Mouse (Mus musculus) hindbrain, embryonic 16.5 days (tissue): Measurements from ENCODE around the gene Rcn1. TPM values are rescaled to one million over a fixed set of nuclear protein-coding genes. Genes with fewer than 3 reads are reported as not detected.

ENCODE experiments used
- ATAC-seq: fragments of 200-750 bp; cut with Nextera tagmentation; 2 replicates; pipeline ENCODE4 v1.8.0; 2017; ENCODE audit warnings: moderate TSS enrichment, moderate library complexity
- H3K27ac ChIP-seq: fragments of 300-500 bp; sonication (generic); 2 replicates; pipeline ENCODE4 v1.5.1; 2014; ENCODE audit warnings: low read depth, mild to moderate bottlenecking, control low read depth, low read length, moderate library complexity
- H3K27me3 ChIP-seq: fragments of 300-500 bp; sonication (generic); replicated peaks from 2 replicates; pipeline ENCODE4 v1.6.1; 2014; ENCODE audit warnings: low read length; ENCODE audit not compliant: control insufficient read depth, insufficient read depth
- H3K36me3 ChIP-seq: fragments of 300-500 bp; sonication (generic); 2 replicates; pipeline ENCODE4 v1.6.1; 2014; ENCODE audit warnings: mild to moderate bottlenecking, low read length, moderate library complexity, mixed read lengths; ENCODE audit not compliant: control insufficient read depth, insufficient read depth
- H3K4me1 ChIP-seq: fragments of 300-500 bp; sonication (generic); 2 replicates; pipeline ENCODE4 v1.6.1; 2014; ENCODE audit warnings: low read depth, low read length; ENCODE audit not compliant: control insufficient read depth, insufficient read depth
- H3K4me2 ChIP-seq: fragments of 300-500 bp; sonication (generic); 2 replicates; pipeline ENCODE4 v1.6.1; 2014; ENCODE audit warnings: mild to moderate bottlenecking, low read length, control low read depth, moderate library complexity
- H3K4me3 ChIP-seq: fragments of 300-500 bp; sonication (generic); 2 replicates; pipeline ENCODE4 v1.5.1; 2014; ENCODE audit warnings: mild to moderate bottlenecking, low read length, control low read depth, moderate library complexity
- H3K9ac ChIP-seq: fragments of 300-500 bp; sonication (generic); 2 replicates; pipeline ENCODE4 v1.6.1; 2014; ENCODE audit warnings: low read depth, mild to moderate bottlenecking, control low read depth, low read length, moderate library complexity
- H3K9me3 ChIP-seq: fragments of 300-500 bp; sonication (generic); 2 replicates; pipeline ENCODE4 v1.6.1; 2014; ENCODE audit warnings: mild to moderate bottlenecking, low read length, moderate library complexity; ENCODE audit not compliant: control insufficient read depth
- WGBS: fragments of 180-500 bp; shearing (Covaris S2); extraction: QIAGEN DNeasy Blood & Tissue Kit; methylation state at CpG from one replicate; pipeline ENCODE4 v1.1.7; 2014; 5-methylcytosine and 5-hydroxymethylcytosine counted together
- polyA plus RNA-seq: library from polyadenylated mRNA; unstranded; fragments of >200 nt; fragmentation: Nextera tagmentation; extraction: Ambion mirVana; gene quantifications from 2 replicates; pipeline ENCODE4 v1.2.1, GENCODE M21; 2015

The Rcn1 gene
- polyA plus RNA-seq, 1 experiment from 2014 or later: 76.2 TPM

DNA sequence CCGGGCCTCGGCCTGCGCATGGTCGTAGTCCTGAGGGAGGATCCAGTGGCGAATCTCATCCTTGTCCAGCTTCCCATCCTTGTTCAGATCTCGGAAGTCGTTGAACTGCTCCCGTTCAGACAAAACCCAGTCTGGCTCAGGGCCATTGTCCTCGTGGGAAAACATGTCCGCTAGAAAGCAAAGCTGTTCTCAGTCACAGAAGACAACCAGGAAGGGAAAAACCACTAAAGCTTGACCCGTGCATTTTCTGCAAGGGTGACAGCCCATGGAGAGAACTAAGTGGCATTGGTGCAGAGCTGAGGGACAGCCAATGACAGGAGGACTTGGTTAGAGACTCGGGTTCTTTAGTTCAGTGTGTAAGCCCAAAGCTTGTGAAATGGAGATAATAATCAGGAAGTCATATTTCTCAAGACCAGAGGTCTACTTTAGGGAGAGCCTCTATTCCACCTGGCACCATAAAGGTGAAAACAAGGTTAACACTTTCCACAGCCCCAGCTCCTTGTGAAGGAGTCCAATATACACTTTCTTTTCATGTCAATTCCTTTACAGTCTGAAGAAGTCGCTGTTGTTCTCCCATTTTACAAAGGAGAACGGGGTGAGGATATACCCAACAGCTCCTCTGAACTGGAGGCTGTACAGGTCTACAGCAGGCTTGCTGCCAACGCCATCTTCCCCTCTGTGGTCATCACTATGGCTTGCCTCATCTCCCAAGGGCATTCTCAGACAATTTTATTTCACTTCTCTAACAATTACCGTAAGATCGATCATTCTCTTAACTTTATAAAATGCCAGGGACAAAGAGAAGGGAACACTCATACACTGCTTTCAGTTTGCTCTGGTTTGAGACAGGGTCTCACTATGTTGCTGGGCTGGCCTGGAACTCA lies 9.9 kb downstream of the Rcn1 start:
- no peak for ATAC-seq
- Histone ChIP-seq H3K4me3 (no peak overlapping the region), H3K36me3 (no peaks in the 10 kb centered on the region; the same call in 1 of the 2 replicates), H3K27ac (no peak overlapping the region), H3K9me3 (no peaks in the 10 kb centered on the region), H3K4me2 (no peak overlapping the region), H3K27me3 (no peaks in the 10 kb centered on the region), H3K9ac (no peak overlapping the region), H3K4me1 (no peaks in the 10 kb centered on the region)
- 83% methylated on average over 17 of the region's 17 CpGs for WGBS

DNA sequence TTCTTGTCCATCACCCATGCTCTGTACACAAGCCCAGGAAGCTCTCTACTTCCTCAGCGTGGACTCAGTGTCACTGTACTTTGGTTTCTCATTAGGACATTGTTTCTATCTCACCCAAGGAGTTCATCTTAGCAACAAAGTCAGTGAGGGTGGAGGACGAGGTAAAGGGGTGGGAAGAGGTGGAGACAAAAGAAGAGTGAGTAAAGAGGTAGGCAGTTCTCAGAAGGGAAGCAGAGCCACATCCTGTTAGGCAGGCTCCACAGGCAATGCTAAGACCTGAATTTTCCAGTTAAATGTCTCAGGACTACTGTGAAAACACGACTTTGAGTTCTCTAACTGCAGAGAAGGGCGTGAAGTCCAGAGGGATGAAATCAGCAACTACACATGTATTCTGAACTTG lies 12.7 kb downstream of the Rcn1 start:
- no peak overlapping the region for H3K4me3 ChIP-seq
- H3K4me2 ChIP-seq: no peak overlapping the region
- H3K27me3 ChIP-seq: no peaks in the 10 kb centered on the region
- WGBS: 90% methylated on average over 4 of the region's 4 CpGs
- H3K27ac ChIP-seq: no peak overlapping the region
- H3K9ac ChIP-seq: no peak overlapping the region
- H3K4me1 ChIP-seq: no peaks in the 10 kb centered on the region
- no peaks in the 10 kb centered on the region; the same call in 1 of the 2 replicates for H3K36me3 ChIP-seq
- no peaks in the 10 kb centered on the region for H3K9me3 ChIP-seq
- no peak for ATAC-seq

DNA sequence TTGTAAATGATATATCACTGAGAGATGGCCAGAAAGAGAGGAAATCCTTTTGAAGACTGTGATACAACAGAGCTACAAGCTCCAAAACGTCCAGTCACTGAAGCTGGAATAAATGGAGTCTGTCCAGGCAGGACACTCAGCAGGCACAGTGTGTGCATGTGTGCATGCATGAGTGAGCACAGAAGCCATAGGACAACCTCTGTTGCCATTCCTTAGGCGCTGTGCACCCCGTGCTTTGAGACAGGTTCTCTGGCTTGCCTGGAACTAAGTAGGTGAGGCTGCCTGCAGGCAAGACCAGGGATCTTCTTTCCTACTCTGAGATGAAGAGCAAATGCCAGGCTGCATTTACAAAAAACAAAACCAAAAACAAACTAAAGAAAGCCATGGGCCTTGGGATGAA lies 14.1 kb downstream of the Rcn1 start:
- H3K27ac ChIP-seq: no peak overlapping the region
- 69% methylated on average over 3 of the region's 3 CpGs for WGBS
- no peaks in the 10 kb centered on the region; the same call in 1 of the 2 replicates for H3K36me3 ChIP-seq
- no peak for ATAC-seq
- H3K27me3 ChIP-seq: no peaks in the 10 kb centered on the region
- no peaks in the 10 kb centered on the region for H3K9me3 ChIP-seq
- no peaks in the 10 kb centered on the region for H3K4me1 ChIP-seq
- H3K9ac ChIP-seq: no peak overlapping the region
- no peak overlapping the region for H3K4me2 ChIP-seq
- H3K4me3 ChIP-seq: no peak overlapping the region

DNA sequence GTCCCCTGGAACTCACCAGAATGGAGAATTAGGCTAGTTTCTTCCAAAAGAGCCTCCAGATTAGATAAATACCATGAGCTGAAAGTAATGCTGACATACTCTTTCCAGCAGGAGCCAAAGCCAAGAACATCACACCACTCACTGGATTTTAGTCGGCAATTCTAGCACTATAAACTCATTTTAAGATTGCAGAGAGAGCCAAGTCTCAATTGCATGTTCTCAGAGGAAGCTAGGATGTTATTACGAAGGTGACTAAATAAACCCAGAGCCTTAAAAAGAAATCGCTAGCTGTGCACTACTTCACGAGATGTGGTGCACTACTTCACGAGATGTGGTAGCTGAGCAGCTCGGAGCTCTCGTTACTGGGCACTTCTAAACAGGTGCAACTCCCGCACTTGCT lies 16.1 kb downstream of the Rcn1 start:
- H3K4me3 ChIP-seq: no peak overlapping the region
- ATAC-seq: no peak
- H3K4me1 ChIP-seq: no peaks in the 10 kb centered on the region
- no peaks in the 10 kb centered on the region for H3K27me3 ChIP-seq
- no peak overlapping the region for H3K27ac ChIP-seq
- H3K9ac ChIP-seq: no peak overlapping the region
- H3K36me3 ChIP-seq: no peaks in the 10 kb centered on the region; the same call in 1 of the 2 replicates
- H3K9me3 ChIP-seq: no peaks in the 10 kb centered on the region
- H3K4me2 ChIP-seq: no peak overlapping the region
- WGBS: 83% methylated on average over 8 of the region's 8 CpGs

DNA sequence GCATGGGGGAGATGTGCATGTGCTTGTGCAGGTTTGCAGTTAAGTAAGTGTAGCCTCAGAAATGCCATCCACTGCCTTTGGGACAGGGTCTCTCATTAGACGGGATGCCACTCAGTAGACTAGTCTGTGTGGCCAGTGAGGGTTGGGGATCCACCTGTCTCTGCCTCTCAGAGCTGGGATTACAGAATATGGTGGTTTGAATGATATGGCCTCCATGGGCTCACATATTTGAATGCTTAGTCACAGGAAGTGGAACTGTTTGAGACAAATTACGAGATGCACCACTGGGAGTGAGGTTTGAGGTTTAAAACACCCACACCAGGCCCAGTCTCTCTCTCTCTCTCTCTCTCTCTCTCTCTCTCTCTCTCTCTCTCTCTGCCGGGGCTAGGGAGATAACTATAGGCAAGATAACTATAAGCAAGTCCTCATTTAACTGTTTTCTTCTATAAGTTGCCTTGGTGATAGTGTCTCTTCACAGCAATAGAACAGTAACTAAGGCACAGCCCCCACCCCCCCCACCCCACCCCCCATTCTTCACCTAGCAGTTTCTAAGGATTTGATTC lies 18.3 kb downstream of the Rcn1 start:
- H3K9me3 ChIP-seq: no peaks in the 10 kb centered on the region
- WGBS: 82% methylated on average over 3 of the region's 3 CpGs
- no peak for ATAC-seq

DNA sequence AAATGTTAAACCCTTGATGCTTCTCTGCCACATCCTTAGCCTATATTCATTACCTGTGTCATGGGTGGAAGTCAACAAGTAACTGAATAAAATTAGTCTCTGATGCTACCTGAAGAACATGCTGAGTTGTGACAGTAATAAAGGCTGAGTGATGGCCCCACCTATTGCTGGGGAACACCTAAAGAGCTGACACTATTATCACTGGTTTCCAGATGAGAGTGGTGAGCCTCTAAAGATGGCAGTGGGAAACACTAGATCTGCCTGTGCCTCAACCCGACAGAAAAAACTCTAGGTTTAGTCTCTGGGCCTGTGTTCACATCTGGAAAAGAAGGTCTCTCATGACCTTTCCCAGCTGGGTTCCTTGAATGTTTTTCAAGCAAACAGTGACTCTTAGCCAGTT lies 19.4 kb downstream of the Rcn1 start:
- H3K4me2 ChIP-seq: no peak overlapping the region
- no peak overlapping the region for H3K9ac ChIP-seq
- H3K9me3 ChIP-seq: no peaks in the 10 kb centered on the region
- 67% methylated on average over 1 of the region's 1 CpGs for WGBS
- no peaks in the 10 kb centered on the region for H3K36me3 ChIP-seq
- H3K27ac ChIP-seq: no peak overlapping the region
- no peaks in the 10 kb centered on the region; the same call in 1 of the 2 replicates for H3K27me3 ChIP-seq
- no peak overlapping the region for H3K4me3 ChIP-seq
- no peak for ATAC-seq
- no peaks in the 10 kb centered on the region for H3K4me1 ChIP-seq

More for the DNA sequence above, 18.3 kb downstream of the Rcn1 start:
- H3K4me3 ChIP-seq: no peak overlapping the region
- H3K4me1 ChIP-seq: no peaks in the 10 kb centered on the region
- no peak overlapping the region for H3K4me2 ChIP-seq
- H3K27me3 ChIP-seq: no peaks in the 10 kb centered on the region; the same call in 1 of the 2 replicates
- no peak overlapping the region for H3K27ac ChIP-seq
- no peaks in the 10 kb centered on the region for H3K36me3 ChIP-seq
- no peak overlapping the region for H3K9ac ChIP-seq

DNA sequence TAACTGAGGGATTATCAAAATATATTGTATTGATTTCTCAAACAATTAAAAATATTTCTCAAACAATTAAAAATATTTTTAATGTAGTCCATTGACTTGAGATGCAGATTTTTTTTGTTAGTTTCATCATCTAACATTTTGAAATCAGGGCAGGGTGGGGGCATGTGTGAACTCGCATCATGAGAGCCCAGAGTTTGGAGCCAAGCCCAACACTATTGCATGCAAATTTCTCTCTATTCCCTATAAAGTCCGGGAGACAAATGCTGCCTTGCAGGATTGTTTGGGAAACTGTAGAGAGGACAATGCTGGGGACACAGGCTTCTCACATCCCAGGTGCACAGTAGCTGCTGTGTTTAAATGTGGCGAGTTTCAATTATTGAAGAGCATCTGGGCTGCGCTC lies 23.4 kb downstream of the Rcn1 start:
- WGBS: 68% methylated on average over 4 of the region's 4 CpGs
- no peak overlapping the region for H3K4me2 ChIP-seq
- no peaks in the 10 kb centered on the region; the same call in 1 of the 2 replicates for H3K27me3 ChIP-seq
- H3K36me3 ChIP-seq: no peaks in the 10 kb centered on the region
- H3K9ac ChIP-seq: no peak overlapping the region
- no peaks in the 10 kb centered on the region for H3K4me1 ChIP-seq
- no peak overlapping the region for H3K27ac ChIP-seq
- H3K9me3 ChIP-seq: no peaks in the 10 kb centered on the region
- no peak overlapping the region for H3K4me3 ChIP-seq
- ATAC-seq: no peak

DNA sequence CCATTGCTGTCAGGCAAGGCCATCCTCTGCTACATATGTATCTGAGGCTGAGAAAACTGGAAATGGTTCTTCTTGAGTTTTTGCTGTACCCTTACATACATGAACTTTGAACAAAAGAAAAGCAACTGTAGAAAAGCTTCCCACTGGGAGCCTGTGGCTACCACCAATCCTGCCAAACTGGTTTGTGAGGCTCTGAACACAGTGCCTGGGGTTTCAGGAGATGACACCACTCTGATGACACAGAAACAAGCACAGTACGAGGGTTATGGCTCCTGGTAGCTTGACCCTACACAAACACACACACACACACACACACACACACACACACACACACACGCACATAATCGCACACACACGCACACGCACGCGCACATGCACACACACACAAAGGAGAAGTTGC lies 23.9 kb downstream of the Rcn1 start:
- 93% methylated on average over 7 of the region's 7 CpGs for WGBS
- Histone ChIP-seq H3K27me3 (no peaks in the 10 kb centered on the region; the same call in 1 of the 2 replicates), H3K27ac (no peak overlapping the region), H3K4me3 (no peak overlapping the region), H3K36me3 (no peaks in the 10 kb centered on the region), H3K4me1 (peaks cover 1% of the 10 kb centered on the region), H3K9me3 (no peaks in the 10 kb centered on the region), H3K4me2 (no peak overlapping the region), H3K9ac (no peak overlapping the region)
- ATAC-seq: no peak

DNA sequence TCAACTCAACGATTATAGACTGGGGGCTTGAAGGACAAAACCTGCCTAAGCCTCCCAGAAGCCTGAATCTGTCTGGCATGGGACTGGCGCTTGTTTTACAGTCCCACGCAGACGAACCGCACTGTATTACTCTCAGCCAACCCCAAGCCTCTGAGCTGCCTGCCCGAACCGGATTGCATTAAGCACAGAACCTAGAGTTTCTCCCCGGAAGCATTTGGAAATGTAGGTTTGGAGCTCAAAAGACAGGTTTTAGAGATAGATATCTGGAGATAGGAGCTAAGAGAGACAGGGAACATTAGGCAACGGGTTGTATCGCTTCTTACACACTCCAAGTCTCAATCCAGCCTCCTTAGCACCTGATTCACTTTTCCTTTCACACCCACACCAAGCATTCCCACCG lies 25.5 kb downstream of the Rcn1 start:
- no peaks in the 10 kb centered on the region for H3K9me3 ChIP-seq
- peaks cover 4% of the 10 kb centered on the region for H3K4me1 ChIP-seq
- H3K27me3 ChIP-seq: no peaks in the 10 kb centered on the region; the same call in 1 of the 2 replicates
- WGBS: 93% methylated on average over 11 of the region's 11 CpGs
- H3K4me3 ChIP-seq: no peak overlapping the region
- ATAC-seq: no peak
- H3K36me3 ChIP-seq: no peaks in the 10 kb centered on the region
- no peak overlapping the region for H3K27ac ChIP-seq
- no peak overlapping the region for H3K9ac ChIP-seq
- H3K4me2 ChIP-seq: no peak overlapping the region
